Mouse (Mus musculus) gastrocnemius, postnatal 14 days (tissue): ENCODE results near the gene Tmem131l. TPM values are rescaled to one million over a fixed set of nuclear protein-coding genes. Genes with fewer than 3 reads are reported as not detected.

ENCODE experiments used
- DNase-seq: peaks from one replicate; pipeline ENCODE4 v3.0.0; 2021; ENCODE audit warnings: mixed read lengths
- intact Hi-C: fragments of 180-260 bp; cut with DNase I; formaldehyde crosslinking; loops from one replicate; pipeline ENCODE4 v1.15.1; 2025; ENCODE audit warnings: low total_unique reads
- total RNA-seq, 2 experiments: library from RNA; stranded (reverse); gene quantifications; 2 replicates each; pipeline ENCODE4 v1.2.3; 2021

Gene Tmem131l
- total RNA-seq, 2 experiments from 2014 or later: 16.4 to 19.1 TPM

DNA sequence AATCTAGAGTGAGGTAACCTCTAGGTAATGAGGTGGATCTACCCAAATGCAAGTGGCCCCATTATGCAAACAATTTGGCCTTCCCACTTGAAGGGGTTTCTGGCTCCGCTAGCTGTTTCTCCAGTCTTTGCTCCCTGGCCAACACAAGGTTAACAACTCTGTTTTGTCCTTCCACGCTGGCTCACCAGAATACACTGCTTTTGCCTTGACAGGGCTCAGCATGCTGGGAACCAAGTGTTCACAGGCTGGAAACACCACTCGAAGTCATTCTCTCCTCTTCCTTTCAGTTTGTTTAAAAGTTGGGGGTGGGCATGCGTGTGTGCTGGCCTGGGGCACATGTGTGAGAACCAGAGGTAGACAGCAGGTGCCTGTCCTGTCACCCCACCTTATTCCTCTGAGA lies 91.2 kb downstream of the Tmem131l start:
- no peak for DNase-seq
- intact Hi-C loops: loop anchor here (2.0 to 5.0 kb wide), 2 partner anchors 94 to 176 kb away; partner anchors contain the start of gene Tmem131l

DNA sequence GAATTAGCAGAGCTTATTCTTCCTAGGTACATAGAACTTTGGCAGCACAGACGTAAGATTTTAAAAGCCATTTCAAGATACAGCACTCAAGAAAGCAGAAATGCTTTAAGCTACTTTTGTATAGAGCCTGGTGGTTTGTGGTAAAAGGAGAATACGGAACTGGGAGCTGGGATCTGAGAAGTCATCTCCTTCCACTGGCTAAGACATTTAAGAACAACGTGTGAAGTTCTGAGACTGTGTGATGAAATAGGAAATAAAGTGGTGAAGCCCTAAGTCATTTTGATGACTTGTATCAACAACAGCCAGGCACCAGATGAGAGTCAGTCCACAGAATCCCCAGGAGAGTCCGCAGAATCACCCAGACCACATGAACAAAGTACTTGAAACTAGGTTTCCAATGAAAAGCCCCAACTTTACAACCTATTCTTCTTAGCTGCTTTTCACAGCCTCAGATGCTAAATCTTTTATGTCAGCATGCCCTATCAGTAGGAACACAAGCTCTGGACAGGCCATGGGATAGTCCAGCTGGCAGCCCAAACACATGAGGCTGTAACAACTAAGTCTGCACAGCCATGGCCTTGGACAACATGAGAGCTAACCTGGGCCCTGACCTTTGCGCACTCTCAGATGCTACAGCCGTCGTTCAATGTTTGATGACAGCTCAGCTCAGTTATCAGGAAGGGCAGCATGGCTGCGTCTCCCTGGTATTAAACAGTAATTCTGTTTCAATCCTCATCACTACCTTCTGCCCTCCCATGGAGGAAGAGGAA lies 92.3 kb downstream of the Tmem131l start:
- no peak for DNase-seq
- intact Hi-C loops: loop anchor here (2.0 to 5.0 kb wide), 2 partner anchors 95 to 177 kb away; partner anchors contain the start of gene Tmem131l

DNA sequence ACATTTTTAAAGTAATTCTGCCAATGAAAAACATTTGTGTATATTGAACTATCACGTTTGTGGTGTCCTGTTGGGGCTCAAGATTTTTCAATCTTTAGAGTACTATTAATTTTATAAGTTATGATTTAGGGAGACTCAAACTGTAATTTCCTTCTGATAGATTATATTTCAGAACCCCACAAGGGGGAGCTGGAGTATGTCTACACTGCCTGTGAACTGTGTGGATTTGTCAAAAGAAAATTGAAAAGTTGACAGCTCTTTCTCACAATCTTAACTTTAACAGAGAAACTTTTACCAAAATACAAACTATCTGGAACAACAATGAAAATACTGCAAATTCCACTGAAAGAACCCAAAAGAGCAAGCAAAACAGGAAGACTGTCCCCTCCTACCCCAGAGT lies 93.1 kb downstream of the Tmem131l start:
- DNase-seq: no peak
- intact Hi-C loops: loop anchor here (5.0 kb wide), 1 partner anchor 95 kb away; the partner anchor contains the start of gene Tmem131l

GRCm38 (mm10) chr3:83943691-83944090 lies 96.3 kb downstream of the Tmem131l start:
- intact Hi-C loops: no loop called here
- DNase-seq: no peak

- no peak for DNase-seq
- intact Hi-C loops: no loop called here
Measured at GRCm38 (mm10) chr3:83943212-83943611, 96.8 kb downstream of the Tmem131l start.

DNA sequence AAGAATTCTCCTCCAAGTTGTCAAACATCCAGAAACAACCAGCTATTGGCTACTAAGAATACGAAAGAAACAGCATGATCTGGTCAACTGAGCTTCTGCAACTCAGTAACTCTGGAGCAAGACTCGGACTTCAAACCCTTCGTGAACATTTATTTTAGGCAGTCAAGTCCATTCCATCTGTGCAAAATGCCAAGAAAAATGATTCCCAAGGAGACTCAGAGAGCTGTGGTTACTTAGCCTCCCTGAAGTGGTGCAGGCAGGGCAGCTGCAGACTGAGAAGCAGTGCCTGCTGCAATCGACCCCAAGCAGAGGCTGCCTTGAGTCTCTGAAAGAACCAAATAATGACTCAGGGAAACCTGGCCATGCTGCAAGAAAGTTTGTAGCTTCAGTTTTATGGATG lies 98.1 kb downstream of the Tmem131l start:
- peak; percentile 14 for DNase-seq
- intact Hi-C loops: no loop called here

GRCm38 (mm10) chr3:83938871-83939270 lies 101.1 kb downstream of the Tmem131l start:
- DNase-seq: peak; percentile 26
- intact Hi-C loops: no loop called here

GRCm38 (mm10) chr3:83934514-83934913 lies 105.5 kb downstream of the Tmem131l start:
- intact Hi-C loops: no loop called here
- DNase-seq: peak; percentile 23

- DNase-seq: peak; percentile 37
- intact Hi-C loops: loop anchor here (10.0 kb wide), 1 partner anchor 399 kb away; no protein-coding TSS in a partner anchor
Measured at GRCm38 (mm10) chr3:83915768-83916496, 124.0 kb downstream of the Tmem131l start.

DNA sequence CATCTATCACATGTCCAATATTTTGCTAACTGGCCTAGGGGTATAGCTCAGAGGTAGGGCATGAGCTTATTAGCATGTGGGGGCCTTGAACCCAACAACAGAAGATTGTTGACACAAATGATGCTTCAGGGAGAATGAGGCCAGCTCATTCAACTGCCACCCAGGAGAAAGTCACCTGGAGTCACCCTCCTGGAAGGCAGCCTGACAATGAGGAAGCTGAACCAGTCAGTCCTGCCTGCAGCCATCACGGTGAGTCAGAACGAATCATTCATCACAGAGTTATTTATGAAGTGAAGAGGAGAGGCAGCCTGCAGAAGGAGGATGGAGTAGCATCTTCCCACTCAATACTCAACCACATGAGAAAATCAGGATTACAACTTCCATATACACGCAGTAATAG lies 124.9 kb downstream of the Tmem131l start:
- intact Hi-C loops: loop anchor here (10.0 kb wide), 1 partner anchor 400 kb away; no protein-coding TSS in a partner anchor

GRCm38 (mm10) chr3:83910707-83911106 lies 129.3 kb downstream of the Tmem131l start:
- no peak for DNase-seq
- intact Hi-C loops: loop anchor here (10.0 kb wide), 1 partner anchor 404 kb away; no protein-coding TSS in a partner anchor

More for the DNA sequence above, 124.9 kb downstream of the Tmem131l start:
- DNase-seq: no peak

DNA sequence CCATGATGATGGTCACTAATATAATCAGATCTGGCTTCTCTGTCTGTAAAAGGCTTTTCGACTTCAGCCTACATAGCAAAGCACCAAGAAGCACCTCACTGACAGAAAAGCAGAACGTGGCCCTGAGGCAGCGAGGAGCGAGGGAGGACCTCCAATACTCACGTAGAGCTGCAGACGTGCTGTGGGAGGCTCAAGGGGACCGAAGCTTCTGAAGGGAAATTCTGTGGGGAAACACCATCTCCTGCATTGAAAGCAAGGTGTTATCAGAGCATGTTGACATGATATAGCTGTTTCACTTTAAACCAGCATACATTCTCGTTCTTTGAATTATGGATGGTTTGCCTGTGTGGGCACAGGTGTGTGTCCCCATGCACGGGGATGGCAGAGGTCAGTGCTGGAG lies 133.8 kb downstream of the Tmem131l start:
- intact Hi-C loops: no loop called here
- no peak for DNase-seq

GRCm38 (mm10) chr3:83905161-83905560 lies 134.8 kb downstream of the Tmem131l start:
- intact Hi-C loops: no loop called here
- peak; percentile 11 for DNase-seq

DNA sequence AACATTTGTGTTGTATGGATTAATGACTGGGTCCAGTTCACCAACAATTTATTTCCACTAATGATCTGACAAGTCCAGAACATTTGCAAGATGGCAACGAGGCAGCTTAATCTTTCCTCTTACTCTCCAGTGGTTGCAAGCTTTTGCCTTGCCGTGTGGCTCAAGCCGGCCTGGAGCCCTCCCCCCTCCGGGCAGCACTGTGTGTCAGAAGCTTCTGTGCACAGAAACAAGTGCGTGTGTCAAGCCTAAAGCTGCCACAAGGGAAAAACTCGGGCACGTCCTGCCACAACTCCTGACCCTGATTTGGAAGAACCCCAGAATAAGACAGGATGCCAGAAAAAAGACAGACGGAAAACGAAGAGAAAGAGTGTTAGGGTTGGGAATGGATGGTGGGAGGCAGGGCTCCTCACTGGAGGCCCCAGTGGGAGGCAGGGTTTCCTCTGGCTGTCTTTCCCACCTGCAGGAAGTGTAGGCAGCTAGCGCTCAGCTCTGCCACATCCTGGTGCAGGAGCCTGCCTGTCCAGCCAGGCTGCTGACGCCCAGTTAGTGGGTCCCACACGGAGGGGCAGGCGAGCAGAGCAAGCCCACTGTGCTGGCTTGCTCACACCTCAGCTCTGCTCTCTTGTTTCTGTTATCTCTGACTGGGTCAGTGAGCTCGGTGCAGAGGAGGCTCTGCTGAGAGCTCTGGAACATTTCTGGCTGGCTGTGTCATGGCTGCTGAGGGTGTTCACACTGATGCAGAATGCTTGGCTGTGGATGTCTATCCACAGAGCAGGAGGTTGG lies 135.6 kb downstream of the Tmem131l start:
- intact Hi-C loops: no loop called here
- DNase-seq: peak; percentile 10

DNA sequence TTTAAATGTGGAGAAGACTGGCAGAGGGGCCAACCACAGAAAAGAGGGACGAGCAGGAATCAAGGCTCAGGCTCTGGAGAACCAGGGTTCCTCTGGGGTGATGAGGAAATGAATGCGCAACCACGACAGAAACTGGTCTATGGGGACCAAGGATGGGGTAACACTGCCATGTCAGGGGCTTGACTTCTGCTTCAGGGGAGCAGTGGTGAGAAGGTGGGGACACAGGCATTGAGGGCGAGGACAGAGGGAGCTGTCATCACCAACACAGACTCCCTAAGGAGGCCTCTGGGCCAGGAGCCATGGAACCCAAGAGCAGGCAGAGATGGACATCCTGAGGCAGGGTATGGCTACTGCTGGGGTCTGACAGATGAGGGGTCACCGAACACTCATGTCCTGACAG lies 137.0 kb downstream of the Tmem131l start:
- DNase-seq: no peak
- intact Hi-C loops: no loop called here

DNA sequence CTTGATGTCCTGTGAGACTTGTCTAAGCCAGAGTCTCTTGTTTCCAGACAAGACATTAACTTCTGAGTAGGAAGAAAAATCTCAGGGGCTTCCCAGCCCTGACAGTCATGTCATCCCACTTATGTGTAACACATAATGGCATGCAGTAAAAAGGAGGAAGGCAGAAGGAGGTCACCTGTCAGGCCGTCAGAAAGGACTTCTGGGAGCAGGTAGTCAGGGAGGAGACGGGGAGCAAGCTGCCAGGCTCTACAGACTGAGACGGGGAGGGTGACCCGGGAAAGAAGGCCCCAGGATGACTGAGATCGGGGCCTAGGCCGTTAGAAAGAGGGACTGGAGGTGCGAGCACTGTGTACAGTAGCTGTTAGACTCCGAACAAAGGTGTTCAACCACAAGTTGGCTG lies 137.5 kb downstream of the Tmem131l start:
- intact Hi-C loops: no loop called here
- no peak for DNase-seq

- intact Hi-C loops: no loop called here
Measured at GRCm38 (mm10) chr3:83900756-83901373, 139.1 kb downstream of the Tmem131l start.

GRCm38 (mm10) chr3:83899556-83899955 lies 140.4 kb downstream of the Tmem131l start:
- intact Hi-C loops: loop anchor here (5.0 to 10.0 kb wide), 2 partner anchors 57 to 105 kb away; partner anchors contain the start of gene Tlr2
- DNase-seq: peak; percentile 74

More at GRCm38 (mm10) chr3:83900756-83901373, 139.1 kb downstream of the Tmem131l start:
- DNase-seq: no peak

GRCm38 (mm10) chr3:83898246-83898645 lies 141.7 kb downstream of the Tmem131l start:
- intact Hi-C loops: loop anchor here (5.0 to 10.0 kb wide), 2 partner anchors 56 to 103 kb away; partner anchors contain the start of gene Tlr2

More at GRCm38 (mm10) chr3:83898246-83898645, 141.7 kb downstream of the Tmem131l start:
- no peak for DNase-seq
